Mouse (Mus musculus) lung, postnatal 0 days (tissue): ENCODE results near the gene Emid1. TPM values are rescaled to one million over a fixed set of nuclear protein-coding genes. Genes with fewer than 3 reads are reported as not detected.
"Not testable (repeated sequence)": the region's sequence is repeated elsewhere in the genome, so short reads cannot be mapped to it uniquely, and the experiment has no call there.

Experiments used
- ATAC-seq: fragments of 200-750 bp; cut with Nextera tagmentation; 2 replicates; pipeline ENCODE4 v1.8.0; 2017; ENCODE audit warnings: moderate library complexity
- DNase-seq: peaks from one replicate; pipeline ENCODE4 v3.0.0-alpha.2; 2016; ENCODE audit warnings: low spot score
- H3K27ac ChIP-seq: fragments of 300-500 bp; sonication (generic); 2 replicates; pipeline ENCODE4 v1.5.1; 2014; ENCODE audit warnings: antibody characterized with exemption, mild to moderate bottlenecking, low read length, mixed read lengths
- H3K27me3 ChIP-seq: fragments of 300-500 bp; sonication (generic); replicated peaks from 2 replicates; pipeline ENCODE4 v1.6.1; 2014; ENCODE audit warnings: low read length, mixed read lengths; ENCODE audit not compliant: insufficient read depth
- H3K36me3 ChIP-seq: fragments of 300-500 bp; sonication (generic); 2 replicates; pipeline ENCODE4 v1.6.1; 2014; ENCODE audit warnings: low read length, mixed read lengths; ENCODE audit not compliant: insufficient read depth
- H3K4me1 ChIP-seq: fragments of 300-500 bp; sonication (generic); 2 replicates; pipeline ENCODE4 v1.6.1; 2014; ENCODE audit warnings: antibody characterized with exemption, low read depth, low read length, mixed read lengths; ENCODE audit not compliant: insufficient read depth
- H3K4me2 ChIP-seq: fragments of 300-500 bp; sonication (generic); replicated peaks from 2 replicates; pipeline ENCODE4 v1.6.1; 2014; ENCODE audit warnings: low read depth, mild to moderate bottlenecking, low read length, moderate library complexity, mixed read lengths
- H3K4me3 ChIP-seq: fragments of 300-500 bp; sonication (generic); 2 replicates; pipeline ENCODE4 v1.5.1; 2014; ENCODE audit warnings: low read depth, low read length
- H3K9ac ChIP-seq: fragments of 300-500 bp; sonication (generic); replicated peaks from 2 replicates; pipeline ENCODE4 v1.6.1; 2014; ENCODE audit warnings: low read depth, mild to moderate bottlenecking
- H3K9me3 ChIP-seq: fragments of 300-500 bp; sonication (generic); 2 replicates; pipeline ENCODE4 v1.6.1; 2016; ENCODE audit warnings: low read length, mixed read lengths
- CTCF ChIP-seq: IDR thresholded peaks from 2 replicates; pipeline ENCODE4 v1.5.1; 2016; ENCODE audit warnings: antibody characterized with exemption, mild to moderate bottlenecking
- EP300 ChIP-seq: IDR thresholded peaks from 2 replicates; pipeline ENCODE4 v1.6.1; 2016; ENCODE audit warnings: antibody characterized with exemption, mild to moderate bottlenecking, control low read depth
- WGBS: fragments of 180-500 bp; shearing (Covaris S2); extraction: QIAGEN DNeasy Blood & Tissue Kit; methylation state at CpG from one replicate; pipeline ENCODE4 v1.1.7; 2014; 5-methylcytosine and 5-hydroxymethylcytosine counted together
- polyA plus RNA-seq: library from polyadenylated mRNA; unstranded; fragments of >200 nt; fragmentation: Nextera tagmentation; extraction: Ambion mirVana; gene quantifications from 2 replicates; pipeline ENCODE4 v1.2.1, GENCODE M21; 2015

Gene Emid1
- polyA plus RNA-seq, 1 experiment from 2014 or later, result 67.5 TPM

GRCm38 (mm10) chr11:5098736-5099542 lies 53.1 kb downstream of the Emid1 start, which contains the start of the genes Rhbdd3 and Ewsr1:
Gene Rhbdd3 (plus strand): TSS chr11:5098926.
Gene Ewsr1 (minus strand): TSS chr11:5099266.
- Histone ChIP-seq H3K4me1 (no peaks in the 10 kb centered on the region), H3K36me3 (no peaks in the 10 kb centered on the region), H3K27ac (peak within 1 kb of the TSS; percentile 90), H3K27me3 (no peaks in the 10 kb centered on the region), H3K4me3 (peak within 1 kb of the TSS; percentile 99), H3K9me3 (no peaks in the 10 kb centered on the region), H3K4me2 (peak within 1 kb of the TSS; percentile 74), H3K9ac (peak within 1 kb of the TSS; percentile 96)
- TF ChIP-seq EP300 (no peak), CTCF (no peak)
- WGBS, result 2% methylated on average over 72 of the region's 92 CpGs
- peak; percentile 91 for ATAC-seq
- DNase-seq, result peak; percentile 97

GRCm38 (mm10) chr11:5098035-5098735 lies 53.9 kb downstream of the Emid1 start:
- Histone ChIP-seq H3K27me3 (no peaks in the 10 kb centered on the region), H3K9me3 (no peaks in the 10 kb centered on the region), H3K9ac (peak overlapping the region; percentile 96), H3K27ac (peak overlapping the region; percentile 90), H3K4me3 (peak overlapping the region; percentile 99), H3K4me1 (no peaks in the 10 kb centered on the region), H3K4me2 (peak overlapping the region; percentile 74), H3K36me3 (no peaks in the 10 kb centered on the region)
- DNase-seq (peak; percentile 47), ATAC-seq (no peak)
- TF ChIP-seq EP300 (no peak), CTCF (no peak)
- WGBS, result under 1% methylated on average over 43 of the region's 44 CpGs

GRCm38 (mm10) chr11:5096480-5097020 lies 55.5 kb downstream of the Emid1 start:
- Histone ChIP-seq H3K4me3 (no peak overlapping the region), H3K27ac (no peak overlapping the region), H3K27me3 (no peaks in the 10 kb centered on the region), H3K9ac (no peak overlapping the region), H3K4me2 (peak overlapping the region; percentile 74), H3K36me3 (peaks cover 2% of the 10 kb centered on the region; the same call in 1 of the 2 replicates), H3K4me1 (no peaks in the 10 kb centered on the region), H3K9me3 (no peaks in the 10 kb centered on the region)
- peak; percentile 45 for DNase-seq
- WGBS, result 35% methylated on average over 8 of the region's 8 CpGs
- TF ChIP-seq EP300 (no peak), CTCF (no peak)
- ATAC-seq, result no peak

DNA sequence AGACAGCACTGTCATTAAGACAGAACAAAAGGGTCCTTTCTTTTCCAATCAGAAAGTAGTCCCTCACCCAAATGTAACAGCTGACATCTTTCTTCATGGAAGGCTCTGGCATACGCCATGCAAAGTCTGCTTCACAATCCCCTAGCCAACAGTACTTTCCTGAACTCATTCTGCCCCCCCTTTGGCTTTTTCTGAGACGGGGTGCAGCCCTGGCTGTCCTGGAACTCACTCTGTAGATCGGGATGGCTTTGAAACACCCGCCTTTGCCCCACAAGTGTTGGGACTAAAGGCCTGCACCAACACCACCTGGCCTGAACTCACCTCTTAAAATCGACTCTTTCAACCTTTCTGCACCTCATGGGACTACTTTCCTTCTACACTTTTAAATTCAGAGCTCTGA lies 56.2 kb downstream of the Emid1 start:
- Histone ChIP-seq H3K4me2 (0 out of 2 replicates have a peak overlapping the region, but pooled peaks have one; percentile 6), H3K4me1 (no peaks in the 10 kb centered on the region), H3K4me3 (no peak overlapping the region), H3K9me3 (no peaks in the 10 kb centered on the region), H3K27me3 (no peaks in the 10 kb centered on the region), H3K9ac (no peak overlapping the region), H3K36me3 (peaks cover 9% of the 10 kb centered on the region), H3K27ac (no peak overlapping the region)
- 69% methylated on average over 5 of the region's 5 CpGs for WGBS
- ATAC-seq, result no peak
- DNase-seq, result no peak
- TF ChIP-seq CTCF, result no peak
- no peak for TF ChIP-seq EP300

DNA sequence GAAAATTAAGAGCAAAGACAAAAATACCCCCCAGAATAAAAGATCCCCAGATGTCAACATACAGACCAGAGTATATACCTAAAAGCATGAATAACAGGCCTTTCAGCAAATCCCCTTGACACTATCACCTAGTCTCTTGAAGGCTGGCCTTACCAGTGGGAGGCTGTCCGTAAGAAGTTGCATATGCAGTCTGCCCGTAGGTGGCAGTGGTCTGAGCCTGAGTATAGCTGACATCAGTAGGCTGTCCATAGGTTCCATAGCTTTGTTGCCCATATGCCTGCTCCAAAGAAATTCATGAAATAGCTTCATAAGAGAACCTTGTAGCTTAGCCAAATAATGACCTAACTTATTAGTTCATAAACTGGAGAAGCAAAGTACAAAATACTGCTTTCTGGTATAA lies 60.4 kb downstream of the Emid1 start:
- DNase-seq, result peak; percentile 42
- Histone ChIP-seq H3K4me3 (no peak overlapping the region), H3K9me3 (no peaks in the 10 kb centered on the region), H3K4me2 (no peak overlapping the region), H3K36me3 (peaks cover 27% of the 10 kb centered on the region), H3K9ac (no peak overlapping the region), H3K27me3 (no peaks in the 10 kb centered on the region), H3K27ac (no peak overlapping the region), H3K4me1 (no peaks in the 10 kb centered on the region)
- ATAC-seq, result 0 out of 2 replicates have a peak, but pooled peaks have one; percentile 44
- WGBS, result 36% methylated on average over 2 of the region's 2 CpGs
- TF ChIP-seq EP300 (no peak), CTCF (peak; percentile 65)

DNA sequence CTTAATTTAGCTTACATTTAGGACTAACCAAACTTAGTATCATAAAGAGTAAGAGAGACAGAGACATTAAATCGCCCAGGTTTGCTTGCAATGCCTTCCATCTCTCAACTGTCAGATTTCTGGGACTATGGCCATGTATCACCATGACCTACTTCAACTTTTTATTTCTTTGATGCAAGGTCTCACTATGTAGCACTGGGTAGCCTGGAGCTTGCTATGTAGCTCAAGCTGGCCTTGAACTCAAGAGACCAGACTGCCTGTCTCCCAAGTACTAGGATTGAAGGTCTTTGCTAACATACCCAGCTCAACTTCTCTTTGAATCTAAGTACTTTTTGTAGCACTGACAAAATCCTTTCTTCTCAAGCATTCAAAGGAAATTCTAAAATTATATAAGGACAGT lies 62.9 kb downstream of the Emid1 start:
- 94% methylated on average over 1 of the region's 1 CpGs for WGBS
- H3K9me3 ChIP-seq, result no peaks in the 10 kb centered on the region
- ATAC-seq (no peak), DNase-seq (no peak)
- H3K4me1 ChIP-seq, result no peaks in the 10 kb centered on the region
- TF ChIP-seq CTCF (no peak), EP300 (no peak)
- H3K27me3 ChIP-seq, result no peaks in the 10 kb centered on the region
- H3K36me3 ChIP-seq, result peaks cover 43% of the 10 kb centered on the region
- no peak overlapping the region for H3K9ac ChIP-seq
- no peak overlapping the region for H3K27ac ChIP-seq
- H3K4me3 ChIP-seq, result no peak overlapping the region
- no peak overlapping the region for H3K4me2 ChIP-seq

- ATAC-seq, H3K4me2 ChIP-seq, H3K27ac ChIP-seq, H3K4me3 ChIP-seq, H3K9me3 ChIP-seq, H3K27me3 ChIP-seq, DNase-seq, H3K4me1 ChIP-seq, H3K9ac ChIP-seq: not testable (repeated sequence)
- peaks cover 29% of the 10 kb centered on the region for H3K36me3 ChIP-seq
- WGBS, result 80% methylated on average over 3 of the region's 5 CpGs
Observed at GRCm38 (mm10) chr11:5076843-5077242, 75.2 kb downstream of the Emid1 start.
